Mouse (Mus musculus) kidney, postnatal 0 days (tissue): Measurements from ENCODE around the gene Fam102b. TPM values are rescaled to one million over a fixed set of nuclear protein-coding genes. Genes with fewer than 3 reads are reported as not detected.

ENCODE experiments used
- ATAC-seq: fragments of 200-750 bp; cut with Nextera tagmentation; replicated peaks from 2 replicates; pipeline ENCODE4 v1.8.0; 2017; ENCODE audit warnings: low read depth, moderate number of reproducible peaks, moderate TSS enrichment, moderate library complexity; ENCODE audit not compliant: low FRiP score
- DNase-seq: peaks from one replicate; pipeline ENCODE4 v3.0.0-alpha.2; 2016; ENCODE audit warnings: low spot score
- H3K27ac ChIP-seq: fragments of 300-500 bp; sonication (generic); 2 replicates; pipeline ENCODE4 v1.5.1; 2014; ENCODE audit warnings: mild to moderate bottlenecking
- H3K27me3 ChIP-seq: fragments of 300-500 bp; sonication (generic); 2 replicates; pipeline ENCODE4 v1.6.1; 2014; ENCODE audit warnings: low read length, mixed read lengths; ENCODE audit not compliant: insufficient read depth
- H3K36me3 ChIP-seq: fragments of 300-500 bp; sonication (generic); 2 replicates; pipeline ENCODE4 v1.6.1; 2014; ENCODE audit warnings: low read length, mixed read lengths; ENCODE audit not compliant: insufficient read depth
- H3K4me1 ChIP-seq: fragments of 300-500 bp; sonication (generic); replicated peaks from 2 replicates; pipeline ENCODE4 v1.6.1; 2014; ENCODE audit warnings: antibody characterized with exemption, low read length, mixed read lengths; ENCODE audit not compliant: insufficient read depth
- H3K4me2 ChIP-seq: fragments of 300-500 bp; sonication (generic); 2 replicates; pipeline ENCODE4 v1.6.1; 2014; ENCODE audit warnings: mild to moderate bottlenecking, low read length, moderate library complexity, mixed read lengths
- H3K4me3 ChIP-seq: fragments of 300-500 bp; sonication (generic); replicated peaks from 2 replicates; pipeline ENCODE4 v1.5.1; 2014; ENCODE audit warnings: low read depth, low read length
- H3K9ac ChIP-seq: fragments of 300-500 bp; sonication (generic); 2 replicates; pipeline ENCODE4 v1.6.1; 2014; ENCODE audit warnings: low read depth, low read length
- H3K9me3 ChIP-seq: fragments of 300-500 bp; sonication (generic); replicated peaks from 2 replicates; pipeline ENCODE4 v1.6.1; 2016; ENCODE audit warnings: low read length, inconsistent platforms, mixed read lengths
- CTCF ChIP-seq: IDR thresholded peaks from 2 replicates; pipeline ENCODE4 v1.5.1; 2016; ENCODE audit warnings: antibody characterized with exemption, low read depth, mild to moderate bottlenecking, moderate library complexity
- WGBS: fragments of 180-500 bp; shearing (Covaris S2); extraction: QIAGEN DNeasy Blood & Tissue Kit; methylation state at CpG from one replicate; pipeline ENCODE4 v1.1.7; 2014; 5-methylcytosine and 5-hydroxymethylcytosine counted together
- polyA plus RNA-seq: library from polyadenylated mRNA; unstranded; fragments of >200 nt; fragmentation: Nextera tagmentation; extraction: Ambion mirVana; gene quantifications from 2 replicates; pipeline ENCODE4 v1.2.1, GENCODE M21; 2015

Gene Fam102b
- polyA plus RNA-seq, 1 experiment from 2014 or later = 8.1 TPM

DNA sequence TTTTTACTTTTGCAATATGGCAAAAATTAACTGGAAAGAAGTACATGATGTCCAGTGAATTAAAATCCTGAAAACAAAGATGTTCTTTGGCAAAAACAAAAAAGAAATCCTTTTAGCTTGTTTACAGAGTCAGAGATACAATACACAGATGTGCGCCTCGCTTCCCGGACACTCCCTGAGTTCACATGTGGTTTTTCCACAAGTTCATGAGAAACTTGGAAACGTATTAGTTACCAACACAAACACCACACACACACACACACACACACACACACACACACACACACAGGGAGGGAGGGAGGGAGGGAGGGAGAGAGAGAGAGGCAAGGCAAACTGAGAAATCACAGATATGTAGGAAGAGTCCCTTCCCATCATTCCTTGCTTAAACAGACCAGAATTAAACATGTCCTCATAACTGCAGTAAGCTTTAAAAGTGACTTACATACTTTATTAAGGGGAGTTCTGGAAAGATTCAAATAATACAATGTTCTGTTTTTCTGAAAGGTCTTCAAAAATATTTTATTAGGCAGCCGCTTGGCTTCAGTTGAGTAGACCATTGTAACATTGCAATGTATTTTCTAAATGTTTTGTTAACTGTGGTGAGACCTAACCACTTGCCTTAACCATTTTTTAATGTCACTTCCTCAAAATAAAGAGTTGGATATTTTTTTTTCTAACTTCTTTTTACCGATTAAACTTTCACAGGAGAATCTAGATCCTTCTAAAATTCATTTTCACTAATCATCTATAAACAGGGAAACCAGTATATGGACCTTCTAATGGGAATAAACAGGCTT, 5.5 kb downstream of the Fam102b start:
- Histone ChIP-seq H3K36me3 (no peaks in the 10 kb centered on the region), H3K27me3 (no peaks in the 10 kb centered on the region), H3K4me3 (no peak overlapping the region), H3K4me2 (no peak overlapping the region), H3K9me3 (no peaks in the 10 kb centered on the region), H3K9ac (no peak overlapping the region), H3K4me1 (0 out of 2 replicates have a peak, but pooled peaks cover 6% of the 10 kb centered on the region), H3K27ac (no peak overlapping the region)
- ATAC-seq = no peak
- 82% methylated on average over 6 of the region's 6 CpGs for WGBS
- TF ChIP-seq CTCF = no peak
- no peak for DNase-seq

- H3K27me3 ChIP-seq = no peaks in the 10 kb centered on the region
- no peaks in the 10 kb centered on the region for H3K9me3 ChIP-seq
- no peaks in the 10 kb centered on the region for H3K4me1 ChIP-seq
- no peak overlapping the region for H3K4me2 ChIP-seq
- H3K4me3 ChIP-seq = no peak overlapping the region
- H3K36me3 ChIP-seq = no peaks in the 10 kb centered on the region
- no peak overlapping the region for H3K9ac ChIP-seq
- no peak for TF ChIP-seq CTCF
- ATAC-seq = no peak; the same call in 1 of the 2 replicates
- WGBS = 75% methylated on average over 5 of the region's 5 CpGs
- H3K27ac ChIP-seq = no peak overlapping the region
- no peak for DNase-seq
These were observed 9.1 kb downstream of the Fam102b start for GRCm38 (mm10) chr3:109018336-109018735.

DNA sequence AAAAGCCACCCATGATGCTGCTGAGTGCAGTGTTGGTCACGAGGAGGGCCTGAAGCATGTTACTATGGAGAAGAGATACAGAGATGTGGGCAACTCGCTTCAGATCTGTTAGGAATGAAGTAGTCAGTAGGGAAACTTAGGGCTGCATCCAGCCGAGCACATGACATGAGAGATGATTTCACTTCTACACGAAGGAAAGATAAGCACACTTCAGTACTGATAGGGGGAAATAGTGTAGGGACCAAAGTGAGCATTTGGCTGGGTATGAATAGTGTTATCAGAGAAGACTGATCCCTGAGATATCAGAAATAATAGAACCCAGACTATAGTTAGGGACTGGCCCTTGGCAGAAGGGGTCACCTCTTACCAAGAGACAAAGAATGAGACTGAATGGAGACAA, 14.8 kb downstream of the Fam102b start:
- DNase-seq (no peak), ATAC-seq (no peak)
- Histone ChIP-seq H3K9ac (no peak overlapping the region), H3K4me1 (0 out of 2 replicates have a peak, but pooled peaks cover 5% of the 10 kb centered on the region), H3K9me3 (no peaks in the 10 kb centered on the region), H3K27me3 (no peaks in the 10 kb centered on the region), H3K36me3 (no peaks in the 10 kb centered on the region), H3K27ac (no peak overlapping the region), H3K4me3 (no peak overlapping the region), H3K4me2 (no peak overlapping the region)
- WGBS = 79% methylated on average over 4 of the region's 4 CpGs
- TF ChIP-seq CTCF = no peak

DNA sequence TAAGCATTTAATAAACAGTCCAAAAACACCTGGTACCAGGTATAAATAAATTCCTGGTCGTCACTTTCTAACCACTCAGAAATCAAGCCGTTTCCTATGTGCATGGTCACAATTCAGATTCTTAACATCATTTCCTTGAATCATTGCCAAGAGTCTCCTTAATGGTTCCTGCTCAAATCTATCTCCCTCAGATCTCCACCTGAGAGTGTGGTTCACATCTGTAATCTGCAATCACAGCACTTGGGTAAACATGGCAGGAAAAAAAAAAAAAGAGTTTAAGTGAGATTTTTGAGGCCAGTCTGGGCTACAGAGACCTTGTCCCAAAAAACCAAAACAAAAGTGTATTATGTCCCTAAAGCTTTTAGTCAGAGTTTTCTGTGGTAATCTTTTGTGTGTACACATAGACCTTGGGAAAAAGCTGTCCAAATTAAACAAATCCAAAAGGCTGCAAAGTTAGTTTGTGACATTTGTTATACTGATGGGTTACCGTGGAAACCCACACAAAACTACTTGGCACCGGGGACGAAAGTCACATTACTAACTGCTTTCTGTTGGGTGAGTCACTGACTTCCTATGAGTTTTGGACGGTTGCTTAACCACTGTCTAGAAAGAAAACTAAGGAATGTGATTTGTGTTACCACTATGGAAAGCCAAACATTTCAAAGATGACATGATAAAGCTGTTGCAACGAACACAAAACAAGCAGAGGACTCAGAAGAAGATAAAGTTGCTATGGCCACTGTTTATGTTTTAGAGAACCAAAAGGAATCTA, 16.7 kb downstream of the Fam102b start:
- ATAC-seq = no peak; the same call in 1 of the 2 replicates
- Histone ChIP-seq H3K36me3 (no peaks in the 10 kb centered on the region), H3K9ac (no peak overlapping the region), H3K27me3 (no peaks in the 10 kb centered on the region), H3K4me2 (no peak overlapping the region; the same call in 1 of the 2 replicates), H3K9me3 (no peaks in the 10 kb centered on the region), H3K27ac (peak overlapping the region; percentile 27; the same call in 1 of the 2 replicates), H3K4me1 (0 out of 2 replicates have a peak, but pooled peaks cover 5% of the 10 kb centered on the region), H3K4me3 (no peak overlapping the region)
- DNase-seq = peak; percentile 93
- 24% methylated on average over 7 of the region's 7 CpGs for WGBS
- no peak for TF ChIP-seq CTCF

DNA sequence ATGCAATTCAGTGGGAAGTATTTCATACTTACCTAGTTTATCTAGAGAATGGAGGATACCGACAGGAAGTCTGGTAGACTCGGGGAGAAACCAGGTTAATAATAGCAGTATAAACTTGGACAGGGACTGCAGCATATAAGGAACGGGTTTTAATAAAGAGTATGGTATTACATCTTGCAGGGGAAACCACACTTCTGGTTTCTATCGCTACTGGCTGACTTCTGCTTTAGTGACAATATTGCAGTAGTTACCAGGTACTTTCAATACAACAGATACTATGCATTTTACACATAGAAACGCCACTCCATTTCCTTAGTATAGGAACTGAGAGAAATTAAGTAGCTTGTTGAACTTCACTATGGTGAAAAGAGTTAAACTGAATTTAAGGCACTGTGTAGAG, 19.2 kb downstream of the Fam102b start:
- no peak for ATAC-seq
- TF ChIP-seq CTCF = no peak
- no peak for DNase-seq
- H3K27ac ChIP-seq = no peak overlapping the region
- no peaks in the 10 kb centered on the region for H3K9me3 ChIP-seq
- no peaks in the 10 kb centered on the region for H3K27me3 ChIP-seq
- H3K4me3 ChIP-seq = no peak overlapping the region
- WGBS = 87% methylated on average over 5 of the region's 5 CpGs
- H3K9ac ChIP-seq = no peak overlapping the region
- 0 out of 2 replicates have a peak, but pooled peaks cover 5% of the 10 kb centered on the region for H3K4me1 ChIP-seq
- H3K4me2 ChIP-seq = no peak overlapping the region
- H3K36me3 ChIP-seq = no peaks in the 10 kb centered on the region

DNA sequence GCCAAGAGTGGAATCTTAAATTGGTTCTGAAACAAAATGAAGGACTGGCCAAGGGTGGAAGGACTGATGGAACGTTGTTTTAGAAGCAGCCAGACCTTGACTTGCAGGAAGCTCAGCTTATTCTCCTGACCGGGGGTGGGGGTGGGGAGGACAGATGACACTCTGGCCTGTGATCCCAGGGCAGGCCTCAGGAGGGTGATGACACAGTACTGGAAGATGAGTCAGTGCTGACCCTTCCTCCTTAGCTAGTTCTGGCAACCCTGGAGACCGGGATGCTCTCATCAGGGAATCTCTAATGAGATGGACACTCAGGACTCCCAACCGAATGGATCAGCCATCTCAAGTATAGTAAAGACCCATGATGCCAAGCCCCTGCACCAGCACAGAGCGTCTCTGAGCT, 21.6 kb downstream of the Fam102b start:
- WGBS = 71% methylated on average over 5 of the region's 5 CpGs
- no peak for TF ChIP-seq CTCF
- H3K4me2 ChIP-seq = no peak overlapping the region
- 0 out of 2 replicates have a peak, but pooled peaks cover 5% of the 10 kb centered on the region for H3K4me1 ChIP-seq
- DNase-seq (no peak), ATAC-seq (no peak)
- no peaks in the 10 kb centered on the region for H3K27me3 ChIP-seq
- H3K4me3 ChIP-seq = no peak overlapping the region
- no peaks in the 10 kb centered on the region for H3K9me3 ChIP-seq
- no peak overlapping the region for H3K9ac ChIP-seq
- no peaks in the 10 kb centered on the region for H3K36me3 ChIP-seq
- no peak overlapping the region for H3K27ac ChIP-seq
